Mouse (Mus musculus): ENCODE results near the gene Elovl5. TPM values are rescaled to one million over a fixed set of nuclear protein-coding genes. Genes with fewer than 3 reads are reported as not detected.

The Elovl5 gene
- total and polyA plus RNA-seq, 2 experiments from 2014 or later: 71.6 to 90.5 TPM

DNA sequence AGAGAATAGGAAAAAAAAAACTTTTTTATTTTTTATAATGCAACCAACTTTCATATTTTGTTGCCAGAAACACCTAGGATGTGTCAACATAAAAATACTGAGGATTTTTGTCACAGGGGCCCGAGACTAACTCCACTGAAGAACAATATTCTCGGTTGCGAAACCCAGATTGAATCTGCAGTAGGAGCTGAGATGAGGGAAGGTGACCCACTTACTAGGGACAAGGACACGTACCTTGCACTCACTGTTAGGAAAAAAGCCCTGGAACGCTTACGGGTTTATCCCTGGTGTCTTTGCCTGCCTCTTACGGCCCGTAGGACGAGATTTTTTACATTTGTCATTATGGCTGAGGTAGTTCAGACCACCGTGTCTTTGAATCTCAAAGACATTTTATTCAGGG lies 25.2 kb downstream of the Elovl5 start:
- ATAC-seq: no peak
- H3K27ac ChIP-seq: no peak overlapping the region
- WGBS: 81% methylated on average over 10 of the region's 10 CpGs

DNA sequence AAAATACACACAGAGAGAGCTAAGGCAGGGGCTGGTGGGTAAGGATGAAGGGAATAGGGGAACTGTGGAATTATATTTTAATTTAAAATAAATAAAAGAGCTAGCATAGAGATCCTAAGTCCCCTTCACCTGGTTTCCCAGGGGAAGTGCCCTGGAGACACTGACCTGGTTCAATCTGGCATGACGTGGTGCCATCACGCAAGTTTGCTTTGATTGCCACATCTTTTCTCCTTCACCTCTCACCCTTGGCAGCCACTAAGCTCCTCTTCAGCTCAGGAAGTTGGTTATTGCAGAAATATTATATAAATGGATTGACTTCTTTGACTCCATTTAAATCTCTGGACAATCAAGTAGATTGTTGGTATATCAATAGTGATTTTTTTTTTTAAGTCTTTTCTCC lies 26.2 kb downstream of the Elovl5 start:
- WGBS: 90% methylated on average over 2 of the region's 2 CpGs

More for the DNA sequence above, 25.2 kb downstream of the Elovl5 start:
- no peak for TF ChIP-seq CTCF (IDR thresholded peaks at IDR 0.05; ENCODE audit: low read depth)
- Histone ChIP-seq H3K9me3 (ENCODE audit: low read length) (no peaks in the 10 kb centered on the region), H3K36me3 (ENCODE audit: insufficient read depth, low read length) (no peaks in the 10 kb centered on the region), H3K27me3 (ENCODE audit: insufficient read depth, low read length) (no peaks in the 10 kb centered on the region), H3K4me3 (ENCODE audit: low read length) (no peak overlapping the region), H3K9ac (replicated peaks; ENCODE audit: low read length) (no peak overlapping the region), H3K4me2 (ENCODE audit: low read depth, low read length) (no peak overlapping the region), H3K4me1 (ENCODE audit: insufficient read depth, low read length) (peaks cover 13% of the 10 kb centered on the region; the same call in 1 of the 2 replicates)
- DNase-seq (ENCODE audit: low spot score): no peak

DNA sequence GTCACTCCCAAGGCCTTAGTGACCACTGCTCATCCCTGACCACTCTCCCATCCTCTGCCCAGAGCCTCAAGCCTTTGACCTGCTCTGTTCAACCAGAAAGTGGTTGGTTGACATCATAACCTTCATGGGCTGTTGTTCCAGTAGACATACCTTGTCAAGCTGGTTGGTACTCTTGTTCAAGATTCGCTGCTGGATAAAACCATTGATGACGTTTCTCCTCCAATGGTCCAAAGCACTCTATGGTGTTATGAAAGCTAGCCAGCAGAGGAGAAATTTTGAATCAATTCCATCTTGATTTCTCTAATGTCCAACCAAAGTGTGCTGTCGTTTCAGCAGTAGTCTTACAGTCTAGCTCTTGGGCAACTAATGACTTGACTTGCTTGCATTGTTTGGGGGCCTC lies 27.0 kb downstream of the Elovl5 start:
- no peak for TF ChIP-seq CTCF (IDR thresholded peaks at IDR 0.05; ENCODE audit: low read depth)
- ATAC-seq (no peak), DNase-seq (ENCODE audit: low spot score) (no peak)
- WGBS: 91% methylated on average over 3 of the region's 3 CpGs
- no peaks in the 10 kb centered on the region for H3K36me3 ChIP-seq (ENCODE audit: insufficient read depth, low read length)
- no peak overlapping the region for H3K4me2 ChIP-seq (ENCODE audit: low read depth, low read length)
- no peak overlapping the region for H3K9ac ChIP-seq (replicated peaks; ENCODE audit: low read length)
- no peak overlapping the region for H3K4me3 ChIP-seq (ENCODE audit: low read length)
- H3K4me1 ChIP-seq (ENCODE audit: insufficient read depth, low read length): peaks cover 2% of the 10 kb centered on the region; the same call in 1 of the 2 replicates
- H3K9me3 ChIP-seq (ENCODE audit: low read length): no peaks in the 10 kb centered on the region
- no peak overlapping the region for H3K27ac ChIP-seq
- no peaks in the 10 kb centered on the region for H3K27me3 ChIP-seq (ENCODE audit: insufficient read depth, low read length)

More for the DNA sequence above, 26.2 kb downstream of the Elovl5 start:
- ATAC-seq (no peak), DNase-seq (ENCODE audit: low spot score) (no peak)
- Histone ChIP-seq H3K36me3 (ENCODE audit: insufficient read depth, low read length) (no peaks in the 10 kb centered on the region), H3K9me3 (ENCODE audit: low read length) (no peaks in the 10 kb centered on the region), H3K4me1 (ENCODE audit: insufficient read depth, low read length) (peaks cover 10% of the 10 kb centered on the region; the same call in 1 of the 2 replicates), H3K4me3 (ENCODE audit: low read length) (no peak overlapping the region), H3K9ac (replicated peaks; ENCODE audit: low read length) (no peak overlapping the region), H3K4me2 (ENCODE audit: low read depth, low read length) (no peak overlapping the region), H3K27me3 (ENCODE audit: insufficient read depth, low read length) (no peaks in the 10 kb centered on the region), H3K27ac (no peak overlapping the region)
- no peak for TF ChIP-seq CTCF (IDR thresholded peaks at IDR 0.05; ENCODE audit: low read depth)

DNA sequence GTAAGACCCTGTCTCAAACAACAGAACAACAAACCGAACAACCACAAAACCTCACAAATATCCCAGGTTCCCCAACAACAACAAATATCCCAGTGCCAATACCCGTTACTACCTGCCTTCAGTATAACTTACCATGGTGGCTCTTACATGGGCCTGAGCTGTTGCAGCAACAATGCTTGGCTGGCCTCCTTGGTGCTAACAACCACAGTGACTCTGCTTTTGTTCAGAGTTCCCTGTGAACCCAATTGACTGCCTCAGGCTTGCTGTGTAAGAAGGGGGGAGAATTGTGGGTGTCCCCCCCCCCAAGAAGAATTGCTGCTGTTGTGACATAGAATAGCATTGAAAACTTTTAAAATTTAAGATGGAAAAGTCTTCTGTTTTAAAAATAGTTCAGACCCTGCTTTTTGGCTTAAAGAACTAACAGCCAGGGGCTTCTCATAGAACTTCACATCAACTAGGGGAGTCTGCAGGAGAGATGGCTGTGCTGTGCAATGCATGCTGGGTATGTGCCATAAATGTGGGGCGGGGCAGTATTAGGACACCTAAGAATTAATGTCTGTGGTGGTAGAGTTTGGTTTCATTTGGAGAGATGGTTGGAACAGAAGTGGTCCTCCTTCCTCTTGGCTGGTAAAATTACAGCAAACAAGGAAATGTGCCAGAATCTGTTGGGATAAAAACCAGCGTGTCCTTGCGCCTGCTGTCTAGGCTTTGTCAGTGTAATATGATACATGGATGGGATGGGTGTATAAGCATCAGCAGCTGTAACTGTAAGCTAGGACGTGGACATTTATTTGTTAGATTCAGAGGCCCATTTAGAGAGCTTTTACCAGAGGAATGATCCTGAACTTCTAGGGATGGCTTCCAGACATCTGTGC lies 28.9 kb downstream of the Elovl5 start:
- no peak for ATAC-seq
- TF ChIP-seq CTCF (IDR thresholded peaks at IDR 0.05; ENCODE audit: low read depth): no peak
- DNase-seq (ENCODE audit: low spot score): no peak
- Histone ChIP-seq H3K4me3 (ENCODE audit: low read length) (no peak overlapping the region), H3K27me3 (ENCODE audit: insufficient read depth, low read length) (no peaks in the 10 kb centered on the region), H3K4me2 (ENCODE audit: low read depth, low read length) (no peak overlapping the region), H3K9me3 (ENCODE audit: low read length) (no peaks in the 10 kb centered on the region), H3K36me3 (ENCODE audit: insufficient read depth, low read length) (no peaks in the 10 kb centered on the region), H3K4me1 (ENCODE audit: insufficient read depth, low read length) (0 out of 2 replicates have a peak, but pooled peaks cover 4% of the 10 kb centered on the region), H3K27ac (no peak overlapping the region), H3K9ac (replicated peaks; ENCODE audit: low read length) (no peak overlapping the region)
- 75% methylated on average over 6 of the region's 6 CpGs for WGBS

DNA sequence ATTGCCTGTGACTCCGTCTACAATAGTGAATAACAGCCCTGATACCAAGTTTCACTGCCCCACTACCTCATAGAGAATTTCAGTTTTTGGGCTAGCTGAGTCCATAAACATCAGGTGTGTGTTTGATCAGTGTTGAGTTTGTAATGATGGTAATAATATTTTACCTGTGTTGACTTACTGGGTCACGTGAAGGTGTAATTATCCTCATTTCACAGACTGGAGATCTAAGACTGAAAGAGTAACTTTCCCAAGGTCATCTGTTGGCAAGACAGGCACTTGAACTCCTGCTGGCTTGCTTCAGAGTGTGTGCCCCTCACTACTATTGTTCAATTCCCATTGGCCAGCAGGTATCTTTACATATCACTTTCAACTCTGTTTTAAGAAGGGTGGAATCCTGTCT lies 31.1 kb downstream of the Elovl5 start:
- TF ChIP-seq CTCF (IDR thresholded peaks at IDR 0.05; ENCODE audit: low read depth): no peak
- H3K9me3 ChIP-seq (ENCODE audit: low read length): no peaks in the 10 kb centered on the region
- H3K36me3 ChIP-seq (ENCODE audit: insufficient read depth, low read length): no peaks in the 10 kb centered on the region
- H3K9ac ChIP-seq (replicated peaks; ENCODE audit: low read length): no peak overlapping the region
- H3K4me3 ChIP-seq (ENCODE audit: low read length): no peak overlapping the region
- no peak overlapping the region for H3K4me2 ChIP-seq (ENCODE audit: low read depth, low read length)
- DNase-seq (ENCODE audit: low spot score) (no peak), ATAC-seq (no peak)
- H3K27me3 ChIP-seq (ENCODE audit: insufficient read depth, low read length): no peaks in the 10 kb centered on the region
- H3K27ac ChIP-seq: no peak overlapping the region
- WGBS: 93% methylated on average over 2 of the region's 2 CpGs
- peaks cover 10% of the 10 kb centered on the region for H3K4me1 ChIP-seq (ENCODE audit: insufficient read depth, low read length)

DNA sequence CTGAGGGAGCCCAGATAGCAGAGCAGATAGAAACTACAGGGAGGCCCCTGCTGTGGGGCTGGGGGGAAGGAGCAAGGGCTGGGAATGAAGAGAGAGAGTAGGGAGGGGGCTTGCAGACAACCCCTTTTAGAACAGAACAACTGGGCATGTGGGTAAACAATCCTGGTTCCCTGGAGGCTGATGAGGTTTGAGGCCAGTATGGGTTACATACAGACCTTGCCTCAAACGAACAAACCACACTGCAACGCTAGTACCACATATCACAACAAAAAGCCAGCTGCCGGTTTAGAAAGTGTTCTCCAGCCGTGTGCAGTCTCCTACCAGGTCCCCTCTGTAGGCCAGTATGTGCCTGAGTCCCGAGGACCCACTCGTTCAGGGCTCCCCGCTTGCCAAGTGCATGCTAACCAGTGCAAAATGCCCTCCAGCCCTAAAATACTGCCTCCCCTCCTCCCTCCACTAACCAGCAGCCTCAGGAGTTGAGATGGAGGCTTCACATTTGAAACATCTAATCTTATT lies 32.6 kb downstream of the Elovl5 start:
- no peaks in the 10 kb centered on the region for H3K36me3 ChIP-seq (ENCODE audit: insufficient read depth, low read length)
- H3K27ac ChIP-seq: 0 out of 2 replicates have a peak overlapping the region, but pooled peaks have one; percentile 20
- no peaks in the 10 kb centered on the region for H3K27me3 ChIP-seq (ENCODE audit: insufficient read depth, low read length)
- no peak overlapping the region for H3K4me3 ChIP-seq (ENCODE audit: low read length)
- no peak for DNase-seq (ENCODE audit: low spot score)
- H3K9ac ChIP-seq (replicated peaks; ENCODE audit: low read length): no peak overlapping the region
- peaks cover 13% of the 10 kb centered on the region for H3K4me1 ChIP-seq (ENCODE audit: insufficient read depth, low read length)
- ATAC-seq: peak; percentile 43; the same call in 1 of the 2 replicates
- no peaks in the 10 kb centered on the region for H3K9me3 ChIP-seq (ENCODE audit: low read length)
- 28% methylated on average over 7 of the region's 7 CpGs for WGBS
- TF ChIP-seq CTCF (IDR thresholded peaks at IDR 0.05; ENCODE audit: low read depth): no peak
- H3K4me2 ChIP-seq (ENCODE audit: low read depth, low read length): no peak overlapping the region
